Mouse (Mus musculus) layer of hippocampus, adult 9-11 months (tissue): Measurements from ENCODE around the gene Cdk17.
A peak's percentile ranks its signal among the peaks of the same experiment; 100 is the strongest.

Experiments used
- DNase-seq: peaks from one replicate; pipeline ENCODE4 v3.0.0; 2022

The Cdk17 gene

DNA sequence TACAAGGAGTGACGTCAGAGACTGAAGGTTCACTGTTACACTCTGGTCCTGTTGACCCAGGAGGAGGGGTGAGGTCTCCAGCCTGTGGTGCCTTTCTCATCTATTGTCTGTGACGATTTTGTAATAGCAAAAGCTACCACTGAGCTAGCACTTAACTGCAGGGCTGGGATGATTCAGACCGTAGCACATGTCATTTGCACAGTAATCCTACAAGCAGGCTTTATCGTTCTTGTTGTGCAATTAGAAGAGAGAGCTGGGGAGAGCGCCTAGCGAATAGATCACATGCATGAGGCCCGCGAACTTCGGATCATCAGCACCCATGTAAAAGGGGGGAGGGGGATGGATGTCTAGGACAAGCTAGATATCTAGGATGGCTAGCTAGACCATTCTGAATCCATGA lies 105.2 kb downstream of the Cdk17 start:
- no peak for DNase-seq

DNA sequence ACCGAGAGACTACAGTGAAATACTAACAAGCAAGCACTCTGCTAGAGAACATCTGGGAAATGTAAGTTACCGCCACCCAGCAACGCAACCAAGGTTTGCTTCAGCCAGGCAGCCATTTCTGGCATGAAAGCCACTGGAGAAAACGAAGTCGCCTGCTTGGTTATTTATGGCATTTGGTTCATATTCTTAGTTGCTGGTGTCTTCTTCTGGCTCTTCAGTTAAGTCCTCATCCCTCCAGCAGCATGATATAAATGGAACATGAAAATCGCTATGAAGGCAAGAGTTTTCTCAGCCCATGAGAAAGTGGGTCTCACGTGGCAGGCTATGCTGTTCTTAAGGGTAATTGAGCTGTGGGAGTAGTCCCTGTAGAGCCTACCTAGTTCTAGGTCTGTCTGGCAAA lies 105.8 kb downstream of the Cdk17 start:
- DNase-seq = no peak

DNA sequence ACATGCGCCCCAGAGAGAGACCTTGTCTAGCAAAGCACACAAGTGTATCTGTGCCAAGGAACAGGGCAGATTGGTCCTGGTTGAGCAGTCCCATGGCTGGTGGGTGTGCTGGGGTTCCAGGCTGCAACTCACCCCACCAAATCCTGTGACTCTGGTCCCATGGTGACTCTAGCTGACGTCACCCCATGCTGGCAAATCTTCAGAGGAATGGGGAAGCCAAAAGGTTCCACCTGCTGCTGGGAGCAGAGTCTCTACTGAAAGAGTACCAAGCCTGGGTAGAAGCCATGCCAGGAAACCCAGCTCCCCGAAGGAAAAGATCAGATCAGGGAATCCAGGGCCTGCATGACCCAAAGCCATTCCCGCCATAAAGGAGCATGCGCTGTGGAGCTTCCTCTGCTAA lies 106.8 kb downstream of the Cdk17 start:
- DNase-seq = no peak

DNA sequence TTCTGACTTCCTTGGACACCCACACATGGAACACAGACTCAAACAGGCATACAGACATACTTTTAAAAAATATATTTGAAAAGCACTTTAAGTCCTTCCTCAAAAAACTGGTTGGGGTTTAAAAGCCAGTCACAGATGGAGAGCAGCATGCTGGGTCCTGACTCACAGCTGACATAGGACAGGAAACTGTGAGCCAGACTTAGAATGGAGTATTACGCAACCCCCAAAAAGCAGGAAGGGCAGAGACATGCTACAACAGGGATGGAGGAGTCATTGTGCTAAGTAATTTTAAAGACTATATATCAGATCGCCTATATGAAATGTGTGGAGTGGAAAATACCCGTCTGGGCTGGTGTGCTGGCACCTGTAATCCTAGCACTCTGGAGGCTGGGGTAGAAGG lies 107.7 kb downstream of the Cdk17 start:
- no peak for DNase-seq

DNA sequence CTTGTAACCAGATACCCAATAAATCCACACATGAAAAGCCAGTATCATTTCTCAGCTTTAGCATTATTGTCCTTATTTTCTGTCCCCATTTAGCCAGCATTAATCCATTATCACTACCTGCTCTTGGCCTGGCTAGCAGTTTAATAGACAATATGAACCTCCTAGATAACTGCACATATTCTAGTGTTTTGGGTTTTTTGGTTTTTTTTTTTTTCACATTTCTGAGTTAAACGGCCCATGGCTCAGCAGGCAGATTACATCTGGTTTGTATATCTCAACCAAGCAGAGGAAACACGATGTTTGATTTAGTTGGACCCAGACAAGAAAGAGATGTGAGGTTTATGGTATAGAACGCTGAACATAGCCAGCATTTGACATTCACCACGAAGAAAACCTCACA lies 109.1 kb downstream of the Cdk17 start:
- no peak for DNase-seq

DNA sequence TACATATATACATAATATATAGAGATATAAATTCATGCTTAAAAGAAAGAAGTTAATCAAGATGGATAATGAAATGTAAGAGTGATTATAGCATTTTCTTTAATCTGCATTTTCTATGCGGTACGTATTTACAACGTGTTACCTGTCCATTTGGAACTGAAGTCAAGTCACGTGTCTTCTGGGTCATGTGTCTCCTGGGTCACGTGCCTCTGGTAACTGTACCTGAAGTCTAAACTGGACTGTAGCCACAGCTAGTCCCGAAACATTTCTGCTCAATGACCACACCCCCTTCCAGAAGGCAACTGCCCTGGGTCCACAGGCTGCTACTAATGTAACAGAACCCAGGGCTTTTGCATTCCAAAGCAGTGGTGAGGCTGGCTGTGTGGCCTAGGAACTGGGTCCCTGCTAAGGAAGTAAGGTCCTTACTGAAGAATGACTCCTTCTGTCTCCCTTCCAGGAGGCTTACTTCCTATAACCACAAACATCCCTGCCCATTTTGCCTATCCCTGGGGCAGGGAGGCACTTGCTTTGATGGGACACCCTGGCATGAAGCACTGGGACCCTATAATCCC lies 110.3 kb downstream of the Cdk17 start:
- no peak for DNase-seq

DNA sequence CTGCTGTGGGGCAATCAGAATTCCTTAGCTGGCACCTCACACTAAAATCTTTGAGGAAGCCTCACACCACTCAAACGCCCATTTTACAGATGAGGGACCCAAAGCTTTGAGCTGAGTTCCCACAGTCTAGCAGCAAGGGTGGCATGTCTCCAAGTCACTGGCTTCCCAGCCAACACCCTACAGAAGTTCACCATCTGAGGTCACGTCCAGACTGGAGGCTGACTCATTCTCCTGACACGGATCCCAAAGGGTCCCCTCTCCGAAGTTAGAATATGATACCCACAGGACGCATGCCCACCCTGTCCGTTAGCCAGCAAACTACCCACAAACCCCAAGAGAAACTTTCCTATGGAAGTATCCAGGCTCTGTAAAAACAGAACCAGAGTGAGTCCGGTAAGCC lies 111.2 kb downstream of the Cdk17 start:
- DNase-seq = no peak

DNA sequence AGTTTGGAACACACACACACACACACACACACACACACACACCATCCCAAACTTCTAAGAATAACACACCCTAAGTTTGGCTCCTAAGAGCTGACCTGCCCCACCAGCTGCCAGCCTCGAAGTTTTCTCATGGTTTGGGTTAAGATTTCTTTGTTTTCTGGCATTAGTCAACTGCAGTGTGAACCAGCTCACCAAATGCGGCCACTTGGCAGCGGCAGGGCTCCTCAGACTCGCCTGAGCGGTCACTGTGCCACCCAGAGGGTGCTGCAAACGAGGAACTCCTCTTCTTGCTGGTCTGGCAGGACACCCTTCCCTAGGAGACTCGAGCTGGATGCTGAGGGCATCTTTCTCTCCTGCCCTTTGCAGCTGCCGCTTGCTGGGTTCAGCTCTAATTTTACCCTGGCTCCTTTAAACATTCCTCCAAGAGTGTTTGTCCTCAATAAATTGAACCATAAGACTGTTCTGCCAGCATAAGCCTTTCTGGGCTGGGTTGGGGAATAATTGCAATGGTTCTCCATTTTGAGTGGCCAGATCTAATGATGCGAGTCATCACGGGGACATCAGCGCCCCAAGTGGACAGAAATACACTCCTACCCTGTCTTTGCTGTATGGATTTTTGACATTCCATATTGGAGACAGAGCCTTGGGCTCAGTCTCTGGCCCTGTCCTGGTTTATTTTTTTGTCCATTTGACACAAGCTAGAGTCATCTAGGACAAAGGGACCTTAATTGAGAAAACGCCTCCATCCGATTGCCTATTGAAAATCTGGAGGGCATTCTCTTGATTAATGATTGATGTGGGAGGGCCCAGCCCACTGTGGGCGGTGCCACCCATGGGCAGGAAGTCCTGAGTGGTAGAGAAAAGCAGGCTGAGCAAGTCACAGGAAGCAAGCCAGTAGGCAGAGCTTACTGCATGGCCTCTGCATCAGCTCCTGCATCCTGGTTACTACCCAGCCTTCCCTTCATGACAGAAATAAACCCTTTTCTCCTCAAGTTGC lies 112.6 kb downstream of the Cdk17 start:
- peak; percentile 56 for DNase-seq

DNA sequence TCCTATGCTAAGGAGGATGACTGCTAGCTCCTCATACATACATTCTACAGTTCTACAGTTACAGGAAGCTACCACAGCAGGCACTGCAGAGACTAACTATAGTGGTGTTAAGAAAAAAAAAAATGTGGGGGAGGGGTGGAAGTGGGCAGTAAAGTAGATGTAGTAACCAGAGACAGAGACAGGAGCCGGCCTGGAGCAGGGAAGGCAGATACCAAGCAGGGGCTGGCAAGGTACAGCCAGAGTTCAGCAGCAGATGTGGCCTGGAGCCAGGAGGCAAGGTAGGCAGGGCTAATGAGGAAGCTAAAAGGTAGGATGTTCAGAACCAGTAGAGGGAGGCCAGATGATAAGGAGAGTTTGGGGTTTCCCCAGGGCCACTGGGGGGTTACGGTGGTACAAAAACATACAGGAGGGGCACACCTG lies 113.6 kb downstream of the Cdk17 start:
- DNase-seq = no peak

DNA sequence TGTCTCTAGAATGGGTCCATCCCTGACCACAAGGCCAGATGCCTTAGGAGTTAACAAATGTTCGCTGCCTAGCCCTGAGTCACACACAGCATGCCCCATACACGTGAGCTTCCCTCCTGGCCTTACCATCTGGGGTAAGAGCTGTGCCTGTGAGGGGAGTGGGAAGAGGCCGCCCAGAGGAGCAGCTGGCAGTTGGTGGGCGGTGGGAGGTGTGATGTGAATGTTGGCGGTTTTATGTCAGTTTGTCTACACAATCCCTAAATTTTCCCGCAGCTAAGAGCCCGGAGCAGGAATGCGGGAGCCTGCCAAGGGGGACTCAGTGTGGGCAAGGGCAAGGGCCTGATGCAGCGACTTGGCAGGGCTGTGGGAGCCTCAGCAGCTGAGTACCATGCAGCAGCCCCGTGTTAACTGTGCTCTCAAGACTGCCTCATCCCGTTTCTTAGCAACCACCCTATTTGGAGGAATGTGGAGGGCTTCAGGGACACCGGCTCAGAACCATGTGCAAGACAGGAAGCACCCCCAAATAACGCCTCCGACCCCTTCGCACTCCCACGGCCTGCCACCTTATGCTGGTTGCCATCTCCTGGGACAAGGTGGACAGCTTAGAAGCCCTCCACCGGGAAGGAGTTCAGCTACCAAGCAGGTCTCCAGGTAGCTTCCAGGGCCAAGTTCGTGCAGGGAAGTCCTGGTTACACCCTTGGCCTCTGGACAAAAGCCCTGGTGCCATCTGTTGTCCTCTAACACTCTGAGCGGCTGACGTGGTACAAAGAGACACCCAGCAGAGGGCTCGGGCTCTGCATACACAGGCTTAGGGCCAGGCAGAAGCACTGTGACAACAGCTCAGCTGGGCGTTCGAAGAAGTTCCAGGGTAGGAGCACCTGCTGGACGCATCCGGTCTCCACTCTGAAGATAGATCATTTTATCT lies 114.8 kb downstream of the Cdk17 start:
- DNase-seq = peak; percentile 95

DNA sequence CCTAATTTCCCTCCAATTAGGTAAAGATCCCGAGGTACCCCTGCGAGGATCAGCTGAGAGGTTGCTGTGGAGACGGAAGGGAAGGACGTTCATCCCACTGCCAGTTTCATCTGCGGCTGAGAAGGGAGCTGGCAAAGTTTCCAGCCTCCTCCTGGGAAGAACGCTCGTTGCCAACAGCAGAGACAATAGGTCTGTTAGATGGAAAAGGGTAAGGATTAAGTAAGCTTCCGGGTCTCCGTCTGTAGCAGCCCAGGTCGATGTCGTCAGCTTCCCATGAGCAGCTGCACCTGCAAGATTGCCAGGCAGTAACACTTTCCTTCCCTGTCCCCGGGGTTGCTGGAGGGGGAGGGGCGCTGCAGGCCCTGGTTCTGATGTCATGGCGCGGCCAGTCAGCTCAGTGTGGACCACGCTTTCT lies 115.7 kb downstream of the Cdk17 start:
- DNase-seq = peak; percentile 89

DNA sequence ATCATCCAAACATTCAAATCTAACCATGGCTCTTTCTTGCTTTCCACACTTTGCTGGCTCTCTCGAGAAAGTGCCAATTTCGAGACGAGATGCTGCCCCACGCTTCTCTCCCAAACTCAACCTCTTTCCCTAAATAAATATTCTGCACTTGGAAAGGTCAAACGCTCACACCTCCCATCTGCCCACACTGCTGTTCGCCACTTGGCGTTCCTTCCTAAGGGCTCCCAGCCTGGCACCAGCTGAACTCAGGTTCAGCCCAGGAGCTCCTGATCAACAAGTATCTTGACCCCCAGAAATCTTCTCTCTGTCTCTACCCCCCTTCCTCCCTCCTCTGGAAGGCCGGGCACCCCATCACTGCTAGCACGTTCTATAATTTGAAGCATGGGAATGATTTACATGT lies 116.2 kb downstream of the Cdk17 start:
- DNase-seq = no peak

DNA sequence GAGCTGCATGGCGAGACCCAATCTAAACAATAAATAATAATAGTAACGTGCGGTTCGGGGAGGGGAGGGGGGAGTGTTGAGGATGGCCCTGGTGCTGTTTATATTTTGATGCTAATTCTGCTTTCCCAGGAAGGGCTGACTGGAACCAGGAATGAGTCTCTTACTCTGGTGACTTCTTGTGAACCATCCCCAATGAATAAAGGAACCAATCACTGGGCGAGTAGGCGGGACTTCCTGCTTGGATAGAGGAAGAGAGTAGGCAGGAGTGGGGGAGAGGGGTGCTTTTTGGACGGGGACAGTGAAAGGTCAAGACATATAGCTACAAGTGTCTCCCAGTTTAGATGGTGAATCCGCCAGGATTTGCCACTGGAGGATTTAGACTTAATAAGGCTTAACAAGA lies 117.7 kb downstream of the Cdk17 start:
- DNase-seq = no peak

DNA sequence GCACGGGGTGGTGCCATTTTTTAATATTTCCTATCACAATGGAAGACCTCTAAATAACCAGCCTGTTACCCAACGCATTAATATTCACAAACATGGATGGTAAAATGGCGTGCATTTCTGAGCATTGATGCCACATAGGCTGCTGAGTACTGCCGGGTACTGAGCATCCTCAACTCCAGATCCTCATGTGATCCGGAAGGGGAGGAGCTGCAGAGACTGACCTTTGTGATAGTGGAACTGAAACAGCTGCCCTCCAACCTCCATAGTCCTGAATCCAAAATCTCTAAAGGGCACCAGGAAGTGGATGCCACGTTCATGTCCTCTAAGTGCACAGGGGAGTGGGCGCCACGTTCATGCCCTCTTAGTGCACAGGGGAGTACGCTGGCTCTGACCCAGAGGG lies 118.4 kb downstream of the Cdk17 start:
- DNase-seq = no peak

DNA sequence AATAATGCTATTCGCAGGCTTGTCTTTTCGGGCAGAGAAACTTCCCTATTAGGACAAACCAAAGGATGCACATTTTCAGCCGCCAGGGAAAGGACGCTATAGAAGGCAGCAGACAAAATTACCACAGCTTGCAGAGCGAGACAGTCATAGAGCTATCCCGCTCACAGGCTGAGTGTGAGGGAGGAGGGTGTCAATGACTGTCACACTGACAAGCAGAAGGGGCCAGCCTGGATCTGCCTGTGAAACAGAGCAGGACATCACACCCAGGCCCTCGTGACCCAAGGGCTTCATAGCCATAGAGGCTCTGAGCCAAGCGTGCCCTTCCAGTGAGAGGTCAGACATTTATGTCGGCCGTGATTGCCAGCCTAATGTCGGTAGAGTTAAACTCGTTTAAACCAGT lies 119.9 kb downstream of the Cdk17 start:
- peak; percentile 52 for DNase-seq

DNA sequence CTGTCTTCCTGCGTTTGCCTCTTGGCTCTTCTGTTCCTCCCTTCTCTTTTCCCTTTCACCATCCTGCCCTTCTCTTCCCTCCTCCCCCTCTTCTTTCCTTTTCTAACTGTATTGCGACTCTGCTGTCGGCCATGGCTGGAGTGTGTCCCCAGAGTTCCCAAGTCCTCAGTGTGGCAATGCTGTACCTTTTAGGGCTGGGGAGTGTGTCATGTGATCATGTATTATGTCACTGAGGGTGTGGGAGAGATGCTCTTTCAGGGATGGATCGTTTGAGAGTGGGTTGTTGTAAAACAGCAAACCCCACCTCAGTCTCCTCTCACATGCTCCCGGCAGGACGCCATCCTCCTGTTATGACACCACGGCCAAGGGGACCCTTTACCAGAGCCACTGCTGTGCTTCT lies 120.4 kb downstream of the Cdk17 start:
- no peak for DNase-seq

DNA sequence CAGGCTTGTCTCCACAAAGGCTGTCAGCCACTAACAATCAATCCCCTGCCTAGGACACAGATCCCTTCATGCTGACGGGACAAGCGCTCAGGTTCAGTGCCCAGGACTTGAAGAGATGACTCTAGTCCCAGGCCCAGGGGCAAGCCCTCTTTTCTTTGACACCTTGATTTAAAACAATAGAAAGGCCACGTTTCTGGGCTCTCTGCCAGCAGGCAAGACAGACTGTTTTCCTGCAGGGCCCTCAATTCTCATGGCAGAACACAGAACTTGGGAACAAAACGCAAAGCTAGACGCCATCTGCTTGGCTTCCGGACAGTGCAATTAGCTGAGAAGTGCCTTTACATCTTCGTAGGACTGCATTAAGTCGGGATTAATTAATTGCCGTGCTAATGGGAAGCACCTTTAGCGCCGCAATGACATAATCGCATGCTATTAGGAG lies 121.9 kb downstream of the Cdk17 start:
- no peak for DNase-seq

DNA sequence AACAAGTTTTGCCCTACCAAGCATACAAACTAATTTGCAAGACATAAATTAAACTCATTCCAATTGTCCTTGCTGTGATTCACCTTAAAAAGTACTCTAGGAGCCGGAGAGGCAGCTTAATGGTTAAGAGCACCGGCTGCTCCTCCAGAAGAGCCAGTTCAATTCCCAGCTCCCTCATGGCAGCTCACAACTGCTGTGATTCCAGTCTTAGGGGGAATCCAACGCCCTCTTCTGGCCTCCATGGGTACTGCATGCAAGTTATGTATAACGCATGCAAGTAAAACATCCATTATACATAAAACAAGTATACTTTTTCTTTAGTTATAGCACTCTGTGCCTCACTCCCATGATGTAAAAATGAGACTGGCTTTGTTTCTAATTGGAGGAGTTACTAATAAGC lies 122.6 kb downstream of the Cdk17 start:
- no peak for DNase-seq

DNA sequence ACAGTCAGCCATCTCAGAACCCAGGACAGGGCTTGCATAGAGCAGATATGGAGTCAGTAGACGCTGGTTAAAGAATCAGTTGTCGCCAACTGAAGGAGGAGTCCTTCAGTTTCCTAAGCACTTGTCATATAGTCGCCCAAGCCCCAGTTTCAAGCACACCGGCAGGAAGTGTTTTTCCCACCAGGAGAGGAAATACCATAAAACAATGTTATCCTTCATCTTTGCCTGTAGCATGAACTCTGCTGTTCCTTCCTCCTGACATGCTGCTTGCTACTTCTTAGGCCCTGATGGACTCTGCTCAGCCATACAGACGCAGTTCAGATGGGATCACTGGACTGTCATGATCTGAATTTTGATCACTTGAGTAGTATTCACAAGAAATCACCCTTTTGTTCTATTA lies 124.8 kb downstream of the Cdk17 start:
- DNase-seq = no peak

DNA sequence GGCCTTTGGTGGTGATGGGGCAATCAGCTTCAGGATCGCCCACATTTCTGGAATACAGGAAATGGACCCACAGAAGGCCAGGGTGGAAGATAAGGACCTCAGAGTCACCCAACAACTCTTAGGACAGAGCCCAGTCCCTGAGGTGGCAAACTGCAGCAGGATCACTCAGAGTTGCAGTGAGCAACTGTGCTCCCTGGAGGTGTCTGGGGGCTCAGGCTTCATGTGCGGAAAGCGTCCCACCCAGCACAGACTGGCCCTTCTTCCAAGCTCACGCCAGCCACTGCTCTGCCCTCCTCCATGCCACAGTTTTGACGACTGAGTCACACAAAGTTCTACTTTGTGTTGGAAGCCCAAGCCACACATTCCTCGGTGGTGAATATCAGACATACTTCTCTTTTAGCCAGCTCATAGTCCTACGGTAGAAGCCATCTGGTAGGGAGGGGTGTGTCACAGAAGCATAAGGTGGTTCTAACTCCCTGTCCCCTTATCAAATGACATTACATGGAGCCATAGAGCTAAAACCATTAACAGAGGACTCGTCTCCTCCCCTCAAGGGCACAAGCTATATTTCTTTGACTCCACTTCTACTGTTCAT lies 127.0 kb downstream of the Cdk17 start:
- no peak for DNase-seq

DNA sequence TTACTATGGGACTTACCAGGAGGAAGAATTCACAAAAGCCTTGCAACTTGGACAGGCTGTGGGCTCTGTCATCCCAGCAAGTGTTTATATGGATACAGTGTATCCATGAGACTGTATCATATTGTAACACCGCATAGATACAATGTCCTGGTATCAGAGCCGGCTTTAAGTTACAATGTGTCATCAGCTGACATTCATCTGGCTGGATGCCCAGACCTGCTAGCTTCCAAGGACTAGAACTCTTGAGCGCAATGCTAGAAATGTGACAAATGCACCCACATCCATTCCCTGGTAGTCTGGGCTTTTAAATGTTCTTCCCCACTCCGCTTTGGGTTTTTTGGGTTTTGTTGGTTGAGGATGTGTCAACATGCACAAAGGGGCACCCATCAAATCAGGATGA lies 127.7 kb downstream of the Cdk17 start:
- DNase-seq = no peak

DNA sequence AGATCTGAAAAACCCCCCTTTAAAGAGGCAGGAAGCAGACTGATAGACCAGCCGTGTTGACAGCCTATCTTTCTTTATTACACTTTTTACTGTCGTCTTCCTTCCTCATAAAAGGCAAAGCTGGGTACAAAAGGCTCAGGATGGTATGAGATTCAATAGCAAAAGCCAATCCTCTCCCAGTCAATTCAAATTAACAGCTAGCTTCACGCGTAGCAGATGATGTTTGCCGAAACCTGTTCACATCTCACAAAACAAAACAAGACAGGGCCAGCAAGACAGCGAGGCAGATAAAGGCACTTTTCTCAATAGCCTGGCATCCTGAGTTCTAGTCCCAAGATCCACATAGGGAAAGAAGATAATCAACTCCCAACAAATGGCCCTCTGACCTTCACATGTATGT lies 128.7 kb downstream of the Cdk17 start:
- no peak for DNase-seq

DNA sequence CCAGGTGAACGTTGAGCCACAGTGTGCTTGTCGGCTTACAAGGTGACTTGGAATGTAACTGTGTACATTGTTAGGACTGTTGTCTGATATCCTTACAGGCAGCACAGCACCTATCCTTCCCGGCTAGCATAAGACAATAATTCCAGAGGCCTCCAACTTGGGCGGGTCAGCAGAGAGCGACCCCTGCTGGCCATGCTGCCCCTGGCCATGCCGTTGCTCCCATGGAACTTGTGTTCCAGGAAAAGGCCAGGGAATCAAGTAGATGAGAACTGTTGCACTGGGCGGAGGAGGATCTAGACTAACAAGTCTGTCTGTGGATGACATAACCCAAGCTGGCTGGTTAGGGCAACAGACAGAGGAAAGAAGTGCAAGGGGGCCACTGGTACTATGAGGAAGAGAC lies 130.7 kb downstream of the Cdk17 start:
- DNase-seq = no peak
